Mouse (Mus musculus) heart, adult 2 months (tissue): ENCODE measurements around the gene Prss40. TPM values are rescaled to one million over a fixed set of nuclear protein-coding genes. Genes with fewer than 3 reads are reported as not detected.
"Not testable (repeated sequence)": the region's sequence is repeated elsewhere in the genome, so short reads cannot be mapped to it uniquely, and the experiment has no call there.

Experiments used
- DNase-seq, 2 experiments: peaks; one replicate each; pipeline ENCODE4 v3.0.0; 2021
- H3K27ac ChIP-seq: fragments of 200-600 bp; 2 replicates; pipeline ENCODE4 v1.8.1; 2022
- H3K27me3 ChIP-seq: fragments of 200-500 bp; 2 replicates; pipeline ENCODE4 v1.6.1; 2012; ENCODE audit warnings: mild to moderate bottlenecking, low read length, inconsistent platforms, mixed read lengths; ENCODE audit not compliant: control insufficient read depth, insufficient read depth
- H3K36me3 ChIP-seq: fragments of 200-500 bp; 2 replicates; pipeline ENCODE4 v1.6.1; 2012; ENCODE audit warnings: low read length, inconsistent platforms; ENCODE audit not compliant: control insufficient read depth, insufficient read depth
- H3K4me1 ChIP-seq: fragments of 200-500 bp; 2 replicates; pipeline ENCODE4 v1.6.1; 2011; ENCODE audit warnings: low read length; ENCODE audit not compliant: control insufficient read depth, insufficient read depth
- H3K4me3 ChIP-seq: fragments of 200-600 bp; 2 replicates; pipeline ENCODE4 v1.8.1; 2022
- H3K79me2 ChIP-seq: fragments of 200-500 bp; replicated peaks from 2 replicates; pipeline ENCODE4 v1.6.1; 2012; ENCODE audit warnings: mild to moderate bottlenecking, inconsistent platforms, low read length, moderate library complexity, mixed read lengths; ENCODE audit not compliant: control insufficient read depth, insufficient read depth
- H3K9ac ChIP-seq: fragments of 200-500 bp; 2 replicates; pipeline ENCODE4 v1.6.1; 2012; ENCODE audit warnings: low read depth, mild to moderate bottlenecking, control low read depth, inconsistent platforms, low read length, mixed read lengths
- CTCF ChIP-seq: fragments of 200-600 bp; IDR thresholded peaks from 2 replicates; pipeline ENCODE4 v1.8.1; 2022; ENCODE audit warnings: antibody characterized with exemption, mild to moderate bottlenecking, moderate library complexity
- EP300 ChIP-seq: fragments of 200-500 bp; IDR thresholded peaks from 2 replicates; pipeline ENCODE4 v1.6.1; 2011; ENCODE audit warnings: low read depth, low read length, control low read depth; ENCODE audit not compliant: insufficient read depth
- POLR2A ChIP-seq: fragments of 200-500 bp; IDR thresholded peaks from 2 replicates; pipeline ENCODE4 v1.6.1; 2011; ENCODE audit warnings: mild to moderate bottlenecking, low read depth, low read length, control low read depth; ENCODE audit not compliant: insufficient read depth
- WGBS: fragments of 180-500 bp; shearing (Covaris S2); methylation state at CpG from one replicate; pipeline ENCODE4 v1.1.7; 2018; 5-methylcytosine and 5-hydroxymethylcytosine counted together
- intact Hi-C: fragments of 180-260 bp; cut with DNase I; formaldehyde crosslinking; loops from one replicate; pipeline ENCODE4 v1.15.1; 2025
- polyA plus RNA-seq: library from polyadenylated mRNA; depleted of rRNA; stranded (reverse); fragments of >200 nt; gene quantifications from 2 replicates; pipeline ENCODE4 v1.2.3, GENCODE M21; 2012
- total RNA-seq, 2 experiments: library from RNA; stranded (reverse); gene quantifications; 2 replicates each; pipeline ENCODE4 v1.2.3; 2021

The Prss40 gene
- total and polyA plus RNA-seq, 3 experiments = not detected

DNA sequence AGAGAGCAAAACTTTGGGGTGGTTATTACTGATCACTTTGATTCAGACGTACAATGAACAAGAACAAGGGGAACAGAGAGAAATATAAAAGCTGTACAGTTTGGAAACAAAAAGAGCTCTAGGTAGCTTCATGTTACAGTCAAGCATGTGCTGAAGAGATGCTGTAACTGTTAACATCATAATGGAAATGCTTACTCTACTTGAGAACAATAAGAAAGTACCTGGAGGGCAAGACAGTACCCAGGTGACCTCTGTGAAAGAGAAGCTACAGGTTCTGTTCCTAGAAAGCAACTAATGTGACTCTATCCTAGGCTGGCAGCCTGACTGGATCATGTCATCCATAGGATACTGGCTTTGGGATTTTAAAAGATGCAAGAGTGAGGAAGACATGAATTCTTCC is 13.7 kb downstream of the Prss40 start:
- H3K4me1 ChIP-seq = no peaks in the 10 kb centered on the region
- no peaks in the 10 kb centered on the region for H3K79me2 ChIP-seq
- H3K4me3 ChIP-seq = no peak overlapping the region
- H3K9ac ChIP-seq = no peak overlapping the region
- intact Hi-C loops = no loop called here
- H3K27ac ChIP-seq = no peak overlapping the region
- WGBS = 77% methylated on average over 1 of the region's 1 CpGs
- no peaks in the 10 kb centered on the region for H3K36me3 ChIP-seq
- H3K27me3 ChIP-seq = 0 out of 2 replicates have a peak, but pooled peaks cover 1% of the 10 kb centered on the region
- TF ChIP-seq EP300 (no peak), CTCF (no peak), POLR2A (no peak)
- DNase-seq = no peak

DNA sequence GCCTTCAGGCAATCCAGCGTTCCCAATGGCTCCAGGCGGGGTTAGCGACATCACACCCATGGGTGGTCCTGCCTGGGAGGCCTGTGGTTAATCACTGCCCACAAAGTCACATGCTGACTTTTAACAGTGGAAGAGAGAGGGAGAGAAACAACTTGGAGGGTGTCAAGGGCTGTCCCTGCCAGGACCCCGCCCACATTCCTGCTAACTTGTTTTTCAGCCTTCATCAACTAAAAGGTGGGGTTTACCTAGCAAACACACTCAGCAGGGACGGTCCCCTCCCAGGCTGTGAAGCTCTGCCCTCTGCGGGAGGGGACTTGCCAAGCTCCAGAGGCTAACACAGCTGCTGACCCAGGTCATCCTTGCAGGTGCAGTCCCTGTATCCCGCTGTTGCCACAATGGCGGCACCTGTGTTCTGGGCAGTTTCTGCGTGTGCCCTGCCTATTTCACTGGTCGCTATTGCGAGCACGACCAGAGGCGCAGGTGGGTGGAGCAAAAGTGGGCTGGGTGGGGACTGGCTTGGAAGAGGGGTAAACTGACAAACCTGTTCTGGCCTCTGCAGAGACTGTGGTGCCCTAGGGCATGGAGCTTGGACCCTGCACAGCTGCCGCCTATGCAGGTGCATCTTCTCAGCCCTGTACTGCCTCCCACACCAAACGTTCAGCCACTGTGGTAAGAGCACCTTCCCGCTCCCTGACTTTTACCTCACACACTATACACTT is 23.8 kb downstream of the Prss40 start:
- H3K4me1 ChIP-seq = no peaks in the 10 kb centered on the region
- TF ChIP-seq CTCF (no peak), EP300 (no peak), POLR2A (no peak)
- 12% methylated on average over 16 of the region's 16 CpGs for whole genome bisulfite sequencing
- no peak overlapping the region for H3K4me3 ChIP-seq
- no peak overlapping the region for H3K27ac ChIP-seq
- H3K36me3 ChIP-seq = no peaks in the 10 kb centered on the region
- H3K79me2 ChIP-seq = no peaks in the 10 kb centered on the region
- no peak for DNase-seq
- peaks cover 8% of the 10 kb centered on the region for H3K27me3 ChIP-seq
- intact Hi-C loops = no loop called here
- no peak overlapping the region for H3K9ac ChIP-seq

DNA sequence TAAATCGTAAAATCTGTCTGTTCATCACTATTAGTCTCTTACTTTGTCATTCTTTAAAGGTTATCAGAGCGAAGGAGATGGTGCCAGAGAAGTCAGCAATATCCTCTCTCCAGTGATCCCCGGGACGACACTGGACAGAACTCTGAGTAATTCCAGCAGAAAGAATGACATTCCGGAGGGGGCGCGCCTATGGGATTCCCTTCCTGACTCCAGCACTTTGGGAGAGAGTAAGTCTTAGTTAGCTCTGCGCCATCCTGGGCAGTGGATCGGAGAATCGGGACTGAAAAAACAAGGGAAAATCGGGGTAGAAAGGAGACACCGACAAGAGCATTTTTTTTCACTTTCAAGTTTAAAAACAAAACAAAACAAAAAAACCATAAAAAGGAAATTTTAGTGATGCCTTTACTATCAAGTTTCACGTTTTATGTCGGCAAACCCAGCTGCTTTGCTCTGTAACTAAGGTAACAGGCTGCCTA is 24.4 kb downstream of the Prss40 start:
- Histone ChIP-seq H3K27me3 (peaks cover 8% of the 10 kb centered on the region), H3K9ac (no peak overlapping the region), H3K27ac (no peak overlapping the region), H3K4me3 (no peak overlapping the region), H3K36me3 (no peaks in the 10 kb centered on the region), H3K4me1 (no peaks in the 10 kb centered on the region), H3K79me2 (no peaks in the 10 kb centered on the region)
- intact Hi-C loops = no loop called here
- 4% methylated on average over 14 of the region's 14 CpGs for WGBS
- TF ChIP-seq POLR2A (no peak), CTCF (no peak), EP300 (no peak)
- DNase-seq = no peak

DNA sequence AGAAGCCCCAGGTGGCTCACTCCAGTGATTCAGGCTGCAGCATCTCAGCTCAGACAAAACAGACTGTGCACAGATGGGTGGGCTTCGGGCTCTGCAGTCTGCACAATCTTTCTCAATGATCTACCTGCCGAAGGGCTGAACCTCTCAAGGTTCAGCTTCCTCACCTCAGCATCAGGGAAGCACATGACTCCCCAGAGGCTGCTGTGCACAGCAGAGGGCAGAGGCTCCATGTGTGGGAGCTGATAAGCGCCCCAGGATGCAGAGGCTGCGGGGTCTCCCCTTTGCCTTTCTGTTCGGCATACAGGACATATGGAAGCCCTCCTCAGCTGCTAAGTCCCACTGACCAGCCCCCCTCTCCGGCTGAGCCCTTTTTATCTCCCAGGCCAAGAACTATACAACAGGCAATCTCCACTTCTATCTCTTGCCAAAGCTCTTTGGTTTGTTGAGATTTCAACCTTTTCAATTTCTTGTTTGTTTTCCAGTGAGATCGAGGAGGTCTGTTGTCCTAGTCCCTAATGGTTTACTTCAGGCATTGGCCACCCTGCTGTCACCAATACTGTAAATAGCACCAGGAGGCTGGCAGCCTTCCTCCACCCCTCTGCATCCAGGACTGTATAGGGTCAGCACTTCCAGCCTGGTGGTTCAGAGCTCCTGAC is 25.6 kb downstream of the Prss40 start, which contains the start of gene Cfc1:
TSS of gene Cfc1 (plus strand) at position 606 of the 656 bp plus-strand sequence.
- H3K27ac ChIP-seq, H3K36me3 ChIP-seq, intact Hi-C loops, H3K4me1 ChIP-seq, H3K79me2 ChIP-seq, DNase-seq, H3K4me3 ChIP-seq, H3K27me3 ChIP-seq, H3K9ac ChIP-seq: not testable (repeated sequence)
- 16% methylated on average over 7 of the region's 7 CpGs for WGBS

DNA sequence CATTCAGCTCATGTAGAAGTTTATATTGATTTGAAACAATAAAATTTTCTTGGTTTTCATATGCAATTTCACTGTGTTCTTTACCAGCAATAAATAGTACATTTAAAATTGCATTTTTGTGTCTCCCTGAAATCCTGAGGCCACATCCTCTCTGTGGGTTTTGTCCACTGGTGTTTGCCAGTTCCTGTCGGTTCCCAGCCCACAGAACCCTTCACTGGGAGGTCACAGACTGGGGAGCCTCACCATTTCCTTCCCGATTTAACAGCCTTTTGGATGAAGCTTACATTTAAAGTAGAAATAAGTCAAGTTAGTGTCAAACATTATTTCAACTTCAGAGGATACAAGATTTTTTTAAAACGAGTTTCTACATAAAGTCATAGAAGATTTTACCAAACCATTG is 26.2 kb downstream of the Prss40 start:
- H3K4me3 ChIP-seq, H3K27me3 ChIP-seq, H3K4me1 ChIP-seq, H3K36me3 ChIP-seq, intact Hi-C loops, H3K27ac ChIP-seq, H3K79me2 ChIP-seq, DNase-seq, H3K9ac ChIP-seq: not testable (repeated sequence)
- 26% methylated on average over 3 of the region's 3 CpGs for whole genome bisulfite sequencing

DNA sequence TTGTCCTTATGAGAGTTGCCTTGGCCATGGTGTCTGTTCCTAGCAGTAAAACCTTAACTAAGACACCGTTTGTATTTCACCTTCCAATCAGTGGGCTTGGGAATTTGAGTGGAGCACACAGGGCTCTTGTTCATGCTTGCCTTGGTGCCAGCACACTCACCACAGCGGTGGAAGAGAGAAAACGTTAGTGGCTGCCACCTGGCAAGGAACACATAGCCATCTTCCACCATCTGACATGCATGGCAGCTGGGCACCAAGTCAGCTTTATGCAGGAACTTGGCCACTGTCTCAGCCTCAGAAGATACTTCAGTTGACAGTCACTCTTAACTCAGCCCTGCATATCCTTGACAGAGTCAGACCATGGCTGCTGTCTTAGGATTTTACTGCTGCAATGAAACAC is 37.1 kb downstream of the Prss40 start:
- H3K9ac ChIP-seq = no peak overlapping the region
- no peak overlapping the region for H3K4me3 ChIP-seq
- no peak overlapping the region for H3K27ac ChIP-seq
- 77% methylated on average over 3 of the region's 3 CpGs for WGBS
- no peaks in the 10 kb centered on the region for H3K4me1 ChIP-seq
- TF ChIP-seq CTCF (no peak), EP300 (no peak), POLR2A (no peak)
- no peaks in the 10 kb centered on the region for H3K79me2 ChIP-seq
- intact Hi-C loops = no loop called here
- no peaks in the 10 kb centered on the region for H3K36me3 ChIP-seq
- no peak for DNase-seq
- H3K27me3 ChIP-seq = no peaks in the 10 kb centered on the region
